Mouse (Mus musculus) E14TG2a.4 (cell line): ENCODE measurements at regions not wholly inside any gene's neighbourhood (a gene's known extent, or its start where the extent isn't known, plus 50 kb on each side); places are given as distances from the start of the nearest gene placed in this dataset.

Experiments used
- CTCF ChIP-seq: conservative IDR thresholded peaks from 2 replicates; pipeline ENCODE4 v1.5.1; 2014; ENCODE audit warnings: low read length
- POU5F1 ChIP-seq: IDR thresholded peaks from 2 replicates; pipeline ENCODE4 v1.6.1; 2014; ENCODE audit warnings: low read length, borderline replicate concordance

GRCm38 (mm10) chr5:133757817-133758216 lies 341.7 kb upstream of the Castor2 start:
- TF ChIP-seq CTCF (no peak), POU5F1 (no peak)
